Mouse (Mus musculus) MEL (cell line): Measurements from ENCODE around the gene Cdc25a. TPM values are rescaled to one million over a fixed set of nuclear protein-coding genes. Genes with fewer than 3 reads are reported as not detected.

Experiments used
- DNase-seq: peaks from one replicate; pipeline ENCODE4 v3.0.0; 2011; ENCODE audit warnings: low read depth, low spot score
- H3K27ac ChIP-seq: 2 replicates; pipeline ENCODE4 v1.5.1; 2012; ENCODE audit warnings: low read depth, mild to moderate bottlenecking, control low read depth, low read length, moderate library complexity; ENCODE audit not compliant: control insufficient read depth
- H3K27me3 ChIP-seq, 2 experiments: fragments of 150-350 bp in 1 of 2; sonication (generic) in 1 of 2; 2 replicates each; pipeline ENCODE4 v1.6.1; 2012; ENCODE audit warnings: low read length in 2 of 2, mild to moderate bottlenecking in 2 of 2, improper control_type of control experiment in 1 of 2, moderate library complexity in 1 of 2; ENCODE audit not compliant: insufficient read depth in 2 of 2, control insufficient read depth in 1 of 2
- H3K36me3 ChIP-seq, 2 experiments: 2 replicates each; pipeline ENCODE4 v1.6.1; 2012 to 2014; ENCODE audit warnings: low read length in 2 of 2, improper control_type of control experiment in 1 of 2, inconsistent platforms in 1 of 2, mild to moderate bottlenecking in 1 of 2; ENCODE audit not compliant: insufficient read depth in 2 of 2, control insufficient read depth in 1 of 2
- H3K4me1 ChIP-seq, 2 experiments: fragments of 150-350 bp in 1 of 2; sonication (generic) in 1 of 2; 2 replicates each; pipeline ENCODE4 v1.6.1; 2012; ENCODE audit warnings: low read length in 2 of 2, improper control_type of control experiment in 1 of 2, mild to moderate bottlenecking in 1 of 2; ENCODE audit not compliant: insufficient read depth in 2 of 2, control insufficient read depth in 1 of 2
- H3K4me3 ChIP-seq, 2 experiments: fragments of 150-350 bp in 1 of 2; sonication (generic) in 1 of 2; 2 replicates each; pipeline ENCODE4 v1.5.1; 2012; ENCODE audit warnings: low read depth in 2 of 2, low read length in 2 of 2, mild to moderate bottlenecking in 2 of 2, moderate library complexity in 2 of 2, control low read depth in 1 of 2, improper control_type of control experiment in 1 of 2; ENCODE audit not compliant: control insufficient read depth in 1 of 2, insufficient read depth in 1 of 2
- H3K79me2 ChIP-seq: 2 replicates; pipeline ENCODE4 v1.6.1; 2012; ENCODE audit warnings: mild to moderate bottlenecking, low read length, moderate library complexity; ENCODE audit not compliant: control insufficient read depth, poor library complexity, insufficient read depth
- H3K9ac ChIP-seq: 2 replicates; pipeline ENCODE4 v1.6.1; 2012; ENCODE audit warnings: low read depth, mild to moderate bottlenecking, control low read depth, low read length, moderate library complexity; ENCODE audit not compliant: control insufficient read depth, poor library complexity, severe bottlenecking
- H3K9me3 ChIP-seq: fragments of 150-350 bp; sonication (generic); replicated peaks from 2 replicates; pipeline ENCODE4 v1.6.1; 2012; ENCODE audit warnings: mild to moderate bottlenecking, low read length, improper control_type of control experiment, moderate library complexity; ENCODE audit not compliant: insufficient read depth
- CHD2 ChIP-seq: IDR thresholded peaks from 2 replicates; pipeline ENCODE4 v1.6.1; 2011; ENCODE audit warnings: low read length, improper control_type of control experiment
- ELF1 ChIP-seq: IDR thresholded peaks from 2 replicates; pipeline ENCODE4 v1.6.1; 2014; ENCODE audit warnings: low read depth, mild to moderate bottlenecking, inconsistent platforms, low read length, improper control_type of control experiment, moderate library complexity
- ETS1 ChIP-seq: IDR thresholded peaks from 2 replicates; pipeline ENCODE4 v1.6.1; 2012; ENCODE audit warnings: low read depth, mild to moderate bottlenecking, inconsistent platforms, low read length, improper control_type of control experiment, moderate library complexity
- HCFC1 ChIP-seq: IDR thresholded peaks from 2 replicates; pipeline ENCODE4 v1.6.1; 2012; ENCODE audit warnings: low read depth, mild to moderate bottlenecking, inconsistent platforms, low read length, improper control_type of control experiment, moderate library complexity
- KAT2A ChIP-seq: conservative IDR thresholded peaks from 2 replicates; pipeline ENCODE4 v1.6.1; 2012; ENCODE audit warnings: low read depth, low read length, improper control_type of control experiment, inconsistent platforms
- MAX ChIP-seq: IDR thresholded peaks from 2 replicates; pipeline ENCODE4 v1.6.1; 2011; ENCODE audit warnings: low read length, improper control_type of control experiment
- MAZ ChIP-seq: IDR thresholded peaks from 2 replicates; pipeline ENCODE4 v1.6.1; 2012; ENCODE audit warnings: low read depth, mild to moderate bottlenecking, inconsistent platforms, low read length, improper control_type of control experiment
- MYB ChIP-seq: IDR thresholded peaks from 2 replicates; pipeline ENCODE4 v1.6.1; 2011; ENCODE audit warnings: mild to moderate bottlenecking, low read depth, low read length, improper control_type of control experiment
- MYC ChIP-seq: IDR thresholded peaks from 2 replicates; pipeline ENCODE4 v1.6.1; 2011; ENCODE audit warnings: low read depth, mild to moderate bottlenecking, low read length, improper control_type of control experiment, moderate library complexity
- POLR2A ChIP-seq, 2 experiments: IDR thresholded peaks; 2 replicates each; pipeline ENCODE4 v1.6.1; 2011 to 2012; ENCODE audit warnings: low read length in 2 of 2, mild to moderate bottlenecking in 2 of 2, control low read depth in 1 of 2, improper control_type of control experiment in 1 of 2, low read depth in 1 of 2, moderate library complexity in 1 of 2; ENCODE audit not compliant: control insufficient read depth in 1 of 2, insufficient read depth in 1 of 2, poor library complexity in 1 of 2
- RAD21 ChIP-seq: IDR thresholded peaks from 2 replicates; pipeline ENCODE4 v1.6.1; 2011; ENCODE audit warnings: mild to moderate bottlenecking, low read depth, low read length, improper control_type of control experiment
- SIN3A ChIP-seq: IDR thresholded peaks from 2 replicates; pipeline ENCODE4 v1.6.1; 2012; ENCODE audit warnings: low read length, improper control_type of control experiment, inconsistent platforms
- TAL1 ChIP-seq: IDR thresholded peaks from 2 replicates; pipeline ENCODE4 v1.6.1; 2012; ENCODE audit warnings: mild to moderate bottlenecking, inconsistent platforms, low read length, moderate library complexity, mixed read lengths
- TCF12 ChIP-seq: IDR thresholded peaks from 2 replicates; pipeline ENCODE4 v1.6.1; 2014; ENCODE audit warnings: low read depth, mild to moderate bottlenecking, inconsistent platforms, low read length, improper control_type of control experiment, moderate library complexity
- UBTF ChIP-seq: IDR thresholded peaks from 2 replicates; pipeline ENCODE4 v1.6.1; 2012; ENCODE audit warnings: low read depth, mild to moderate bottlenecking, inconsistent platforms, low read length, improper control_type of control experiment, moderate library complexity, borderline replicate concordance; ENCODE audit not compliant: insufficient read depth
- ZC3H11A ChIP-seq: IDR thresholded peaks from 2 replicates; pipeline ENCODE4 v1.6.1; 2012; ENCODE audit warnings: low read depth, mild to moderate bottlenecking, inconsistent platforms, low read length, improper control_type of control experiment
- ZMIZ1 ChIP-seq: IDR thresholded peaks from 2 replicates; pipeline ENCODE4 v1.6.1; 2012; ENCODE audit warnings: low read depth, mild to moderate bottlenecking, inconsistent platforms, low read length, improper control_type of control experiment, moderate library complexity
- ZNF384 ChIP-seq: IDR thresholded peaks from 2 replicates; pipeline ENCODE4 v1.6.1; 2012; ENCODE audit warnings: low read depth, mild to moderate bottlenecking, inconsistent platforms, low read length, improper control_type of control experiment
- polyA plus RNA-seq, 2 experiments: library from polyadenylated mRNA; stranded (reverse) in 1 of 2; unstranded in 1 of 2; fragments of >175 nt in 1 of 2; fragments of >200 nt in 1 of 2; gene quantifications; 2 replicates each; pipeline versions ENCODE4 v1.2.1 to v1.2.4; 2012; ENCODE audit warnings: low replicate concordance in 2 of 2, low read depth in 1 of 2; ENCODE audit not compliant: insufficient read length in 2 of 2, insufficient read depth in 1 of 2, missing spikeins in 1 of 2
- total RNA-seq: library from RNA; depleted of rRNA; stranded (reverse); fragments of 300-350 nt; gene quantifications from 2 replicates; pipeline ENCODE4 v1.2.3, GENCODE M21; 2012

The Cdc25a gene
- total and polyA plus RNA-seq, 3 experiments, result 67.2 to 79.4 (median 67.4) TPM

- no peaks in the 10 kb centered on the region for H3K27me3 ChIP-seq
- no peak overlapping the region for H3K4me3 ChIP-seq
- no peak overlapping the region for H3K9ac ChIP-seq
- TF ChIP-seq TAL1 (no peak), POLR2A (IDR thresholded peaks at IDR 0.05; ENCODE audit: control insufficient read depth in 1 of 2, insufficient read depth in 1 of 2, low read depth in 1 of 2, low read length in 2 of 2, poor library complexity in 1 of 2) (no peak), RAD21 (no peak), TCF12 (no peak), ZC3H11A (no peak), HCFC1 (no peak), ZNF384 (no peak), SIN3A (no peak)
- peaks cover 4 to 55% of the 10 kb centered on the region in 2 experiments; a peak in 3 of 4 replicates for H3K36me3 ChIP-seq
- H3K4me1 ChIP-seq, result no peaks in the 10 kb centered on the region
- DNase-seq, result no peak
- peaks cover 6% of the 10 kb centered on the region; the same call in 1 of the 2 replicates for H3K79me2 ChIP-seq
- H3K27ac ChIP-seq, result no peak overlapping the region
- no peaks in the 10 kb centered on the region for H3K9me3 ChIP-seq
Measured at GRCm38 (mm10) chr9:109887321-109887720, 11.9 kb downstream of the Cdc25a start.

- no peaks in the 10 kb centered on the region for H3K27me3 ChIP-seq
- H3K27ac ChIP-seq, result no peak overlapping the region
- TF ChIP-seq TCF12 (no peak), UBTF (no peak), CHD2 (no peak), MYC (no peak), ZMIZ1 (no peak), MYB (no peak), ELF1 (no peak), MAX (no peak), POLR2A (IDR thresholded peaks at IDR 0.05; ENCODE audit: control insufficient read depth in 1 of 2, insufficient read depth in 1 of 2, low read depth in 1 of 2, low read length in 2 of 2, poor library complexity in 1 of 2) (no peak), KAT2A (no peak), MAZ (no peak), ETS1 (no peak), RAD21 (no peak)
- H3K4me1 ChIP-seq, result no peaks in the 10 kb centered on the region
- no peaks in the 10 kb centered on the region for H3K79me2 ChIP-seq
- H3K9ac ChIP-seq, result no peak overlapping the region
- no peaks in the 10 kb centered on the region for H3K9me3 ChIP-seq
- no peak for DNase-seq
- no peak overlapping the region for H3K4me3 ChIP-seq
- peaks cover 0 to 34% of the 10 kb centered on the region in 2 experiments; a peak in 2 of 4 replicates for H3K36me3 ChIP-seq
Measured at GRCm38 (mm10) chr9:109891501-109891900, 16.1 kb downstream of the Cdc25a start.
